Mouse (Mus musculus) stomach, embryonic 16.5 days (tissue): ENCODE data around the gene Rad52. TPM values are rescaled to one million over a fixed set of nuclear protein-coding genes. Genes with fewer than 3 reads are reported as not detected.

Source experiments
- ATAC-seq: fragments of 200-750 bp; cut with Nextera tagmentation; 2 replicates; pipeline ENCODE4 v1.8.0; 2017; ENCODE audit warnings: moderate number of reproducible peaks, moderate TSS enrichment; ENCODE audit not compliant: insufficient read depth, low FRiP score
- H3K27ac ChIP-seq: fragments of 300-500 bp; sonication (generic); 2 replicates; pipeline ENCODE4 v1.5.1; 2014; ENCODE audit warnings: low read length
- H3K27me3 ChIP-seq: fragments of 300-500 bp; sonication (generic); 2 replicates; pipeline ENCODE4 v1.6.1; 2014; ENCODE audit warnings: low read length, control low read depth, mixed read lengths; ENCODE audit not compliant: control insufficient read depth, insufficient read depth
- H3K36me3 ChIP-seq: fragments of 300-500 bp; sonication (generic); 2 replicates; pipeline ENCODE4 v1.6.1; 2014; ENCODE audit warnings: low read length; ENCODE audit not compliant: control insufficient read depth, insufficient read depth
- H3K4me1 ChIP-seq: fragments of 300-500 bp; sonication (generic); 2 replicates; pipeline ENCODE4 v1.6.1; 2014; ENCODE audit warnings: low read length, control low read depth, mixed read lengths; ENCODE audit not compliant: control insufficient read depth, insufficient read depth
- H3K4me2 ChIP-seq: fragments of 300-500 bp; sonication (generic); 2 replicates; pipeline ENCODE4 v1.6.1; 2014; ENCODE audit warnings: low read depth, low read length, mixed read lengths
- H3K4me3 ChIP-seq: fragments of 300-500 bp; sonication (generic); replicated peaks from 2 replicates; pipeline ENCODE4 v1.5.1; 2014; ENCODE audit warnings: mild to moderate bottlenecking, low read length
- H3K9ac ChIP-seq: fragments of 300-500 bp; sonication (generic); 2 replicates; pipeline ENCODE4 v1.6.1; 2014; ENCODE audit warnings: low read length
- H3K9me3 ChIP-seq: fragments of 300-500 bp; sonication (generic); replicated peaks from 2 replicates; pipeline ENCODE4 v1.6.1; 2016; ENCODE audit warnings: low read length, control low read depth; ENCODE audit not compliant: control insufficient read depth
- WGBS: fragments of 180-500 bp; shearing (Covaris S2); extraction: QIAGEN DNeasy Blood & Tissue Kit; methylation state at CpG from one replicate; pipeline ENCODE4 v1.1.7; 2014; 5-methylcytosine and 5-hydroxymethylcytosine counted together
- polyA plus RNA-seq: library from polyadenylated mRNA; unstranded; fragments of >200 nt; fragmentation: Nextera tagmentation; extraction: Ambion mirVana; gene quantifications from 2 replicates; pipeline ENCODE4 v1.2.1, GENCODE M21; 2015

Rad52 gene
- polyA plus RNA-seq, result 19.4 and 21.1 TPM in 2 replicates

DNA sequence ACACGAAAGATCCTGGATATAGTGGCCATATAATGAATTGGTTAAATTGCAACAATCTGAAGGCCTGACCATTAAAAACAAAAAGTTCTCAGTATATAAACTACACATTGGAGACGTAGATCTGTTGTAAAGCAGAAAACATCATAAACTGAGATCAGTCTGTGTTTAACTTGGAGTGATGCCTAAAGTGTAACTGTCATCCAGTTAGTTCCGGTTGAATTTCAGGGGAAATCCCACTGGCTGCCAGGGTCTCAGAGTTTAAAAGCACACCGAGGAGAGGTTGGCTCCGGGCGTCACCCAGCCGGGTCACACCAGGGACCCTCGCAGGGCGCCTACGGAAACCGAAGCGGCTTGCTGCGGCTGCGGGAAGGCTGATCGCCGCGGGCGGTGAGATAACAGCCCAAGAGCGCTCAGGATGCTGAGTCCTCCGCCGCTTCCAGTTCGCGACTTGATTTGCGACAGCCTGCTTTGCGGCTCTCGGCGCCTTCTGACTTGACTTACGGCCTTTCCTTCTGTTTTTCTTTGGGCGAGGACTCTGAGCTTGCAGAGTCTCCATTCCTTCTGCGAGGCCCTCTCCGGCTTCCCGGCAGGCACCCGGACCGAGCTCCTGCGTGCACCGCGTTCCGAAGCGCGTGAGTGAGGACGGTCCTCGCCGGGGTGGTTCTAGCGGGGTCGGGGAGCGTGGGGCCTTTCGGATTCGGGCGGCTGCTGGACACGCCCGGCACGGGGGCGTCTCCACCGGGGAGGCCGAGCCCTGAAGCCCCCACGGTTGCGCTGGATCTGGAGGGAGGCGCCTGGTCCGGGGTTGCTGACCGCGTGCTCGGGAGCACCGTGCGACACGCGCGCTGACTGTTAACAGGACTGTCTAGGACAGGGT is at the start of gene Rad52:
TSS of gene Rad52 (plus strand) at position 495 of the 877 bp plus-strand sequence.
- H3K4me2 ChIP-seq, result peak within 1 kb of the TSS; percentile 84
- ATAC-seq, result peak; percentile 88
- H3K27me3 ChIP-seq, result no peaks in the 10 kb centered on the region
- peak within 1 kb of the TSS; percentile 98 for H3K27ac ChIP-seq
- H3K36me3 ChIP-seq, result no peaks in the 10 kb centered on the region
- H3K4me1 ChIP-seq, result peaks cover 4% of the 10 kb centered on the region; the same call in 1 of the 2 replicates
- H3K9ac ChIP-seq, result peak within 1 kb of the TSS; percentile 94
- H3K4me3 ChIP-seq, result peak within 1 kb of the TSS; percentile 94
- no peaks in the 10 kb centered on the region for H3K9me3 ChIP-seq
- under 1% methylated on average over 67 of the region's 67 CpGs for WGBS

GRCm38 (mm10) chr6:119854156-119854555 is 48.3 kb upstream of the Rad52 start:
- no peak for ATAC-seq
- Histone ChIP-seq H3K4me2 (no peak overlapping the region), H3K9me3 (no peaks in the 10 kb centered on the region), H3K9ac (no peak overlapping the region; the same call in 1 of the 2 replicates), H3K27ac (no peak overlapping the region), H3K4me3 (no peak overlapping the region), H3K4me1 (no peaks in the 10 kb centered on the region), H3K27me3 (no peaks in the 10 kb centered on the region), H3K36me3 (no peaks in the 10 kb centered on the region)
- WGBS, result 29% methylated on average over 2 of the region's 2 CpGs

DNA sequence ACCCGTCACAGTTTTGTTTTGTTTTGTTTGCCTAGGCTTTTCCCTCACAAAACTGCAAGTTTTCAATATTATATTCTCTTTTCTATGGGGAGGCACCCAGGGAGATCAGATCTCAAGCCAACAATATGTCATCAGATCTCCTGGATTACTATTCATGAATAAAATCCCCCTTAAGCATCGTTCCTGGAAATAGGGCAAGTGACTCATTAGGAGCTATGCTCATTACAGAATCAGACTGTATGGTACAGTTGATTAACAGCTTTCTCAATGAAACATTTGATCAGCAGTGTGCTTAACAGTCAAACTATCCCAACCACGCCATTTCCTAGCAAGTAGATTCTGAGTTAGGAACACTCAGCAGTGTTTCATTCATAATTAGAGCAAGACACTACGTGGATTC is 47.0 kb upstream of the Rad52 start:
- H3K36me3 ChIP-seq, result no peaks in the 10 kb centered on the region
- H3K27me3 ChIP-seq, result no peaks in the 10 kb centered on the region
- H3K4me2 ChIP-seq, result no peak overlapping the region
- ATAC-seq, result no peak
- H3K4me1 ChIP-seq, result no peaks in the 10 kb centered on the region
- H3K9ac ChIP-seq, result no peak overlapping the region
- H3K27ac ChIP-seq, result no peak overlapping the region
- H3K4me3 ChIP-seq, result no peak overlapping the region
- WGBS, result 85% methylated on average over 4 of the region's 4 CpGs
- no peaks in the 10 kb centered on the region for H3K9me3 ChIP-seq

DNA sequence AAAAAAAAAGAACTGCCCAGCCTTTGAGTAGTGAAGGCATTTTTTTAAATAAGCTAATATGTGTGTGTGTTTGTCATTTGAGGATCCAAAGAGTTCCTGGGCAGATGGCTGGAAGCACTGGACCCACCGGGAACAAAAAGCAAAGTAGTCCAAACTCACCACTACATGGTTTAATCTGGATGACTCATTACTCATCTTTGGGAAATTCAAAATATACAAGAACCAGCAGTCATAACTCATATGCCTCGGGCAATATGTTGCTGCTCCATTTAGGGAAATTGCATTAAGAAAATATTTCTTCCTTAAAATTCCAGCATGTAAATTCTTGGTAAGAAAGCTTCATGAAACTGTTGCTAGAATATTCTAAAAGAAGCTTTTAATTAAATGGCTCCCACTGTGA is 42.3 kb upstream of the Rad52 start:
- no peak overlapping the region for H3K9ac ChIP-seq
- WGBS, result 81% methylated on average over 2 of the region's 2 CpGs
- H3K36me3 ChIP-seq, result no peaks in the 10 kb centered on the region
- ATAC-seq, result no peak
- H3K27ac ChIP-seq, result no peak overlapping the region
- H3K4me2 ChIP-seq, result no peak overlapping the region
- no peaks in the 10 kb centered on the region for H3K27me3 ChIP-seq
- H3K9me3 ChIP-seq, result no peaks in the 10 kb centered on the region
- no peaks in the 10 kb centered on the region for H3K4me1 ChIP-seq
- H3K4me3 ChIP-seq, result no peak overlapping the region

DNA sequence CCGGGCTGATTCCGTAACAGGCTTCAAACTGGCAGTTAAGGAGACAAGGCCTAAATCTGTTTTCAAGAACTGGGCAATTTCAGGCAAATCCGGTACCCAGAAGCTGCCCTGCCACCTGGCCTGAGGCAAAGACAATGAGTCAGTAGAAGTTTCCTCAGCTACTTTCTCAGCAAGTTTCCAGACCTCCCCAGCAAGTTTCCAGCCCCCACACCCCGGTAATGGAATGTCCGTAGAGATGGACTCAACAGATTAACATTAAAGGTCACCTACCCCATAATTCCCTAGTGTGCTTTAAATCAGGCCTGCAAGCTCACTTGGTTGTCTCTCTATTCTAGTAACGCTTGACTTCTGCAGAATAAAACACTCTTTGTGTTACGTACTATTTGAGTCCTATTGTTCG is 41.0 kb upstream of the Rad52 start:
- H3K27ac ChIP-seq, result no peak overlapping the region
- ATAC-seq, result no peak
- H3K27me3 ChIP-seq, result no peaks in the 10 kb centered on the region
- no peaks in the 10 kb centered on the region for H3K36me3 ChIP-seq
- H3K4me2 ChIP-seq, result no peak overlapping the region
- H3K4me1 ChIP-seq, result no peaks in the 10 kb centered on the region
- WGBS, result 74% methylated on average over 8 of the region's 8 CpGs
- no peaks in the 10 kb centered on the region for H3K9me3 ChIP-seq
- H3K9ac ChIP-seq, result no peak overlapping the region
- H3K4me3 ChIP-seq, result no peak overlapping the region

GRCm38 (mm10) chr6:119864341-119865034 is 38.0 kb upstream of the Rad52 start:
- H3K9me3 ChIP-seq, result no peaks in the 10 kb centered on the region
- H3K9ac ChIP-seq, result no peak overlapping the region
- H3K4me3 ChIP-seq, result no peak overlapping the region
- H3K4me2 ChIP-seq, result no peak overlapping the region
- no peaks in the 10 kb centered on the region for H3K27me3 ChIP-seq
- no peak for ATAC-seq
- H3K36me3 ChIP-seq, result no peaks in the 10 kb centered on the region
- WGBS, result 85% methylated on average over 11 of the region's 11 CpGs
- H3K27ac ChIP-seq, result no peak overlapping the region
- H3K4me1 ChIP-seq, result no peaks in the 10 kb centered on the region

GRCm38 (mm10) chr6:119883151-119883550 is 19.3 kb upstream of the Rad52 start:
- 60% methylated on average over 7 of the region's 7 CpGs for WGBS
- ATAC-seq, result no peak
- peak overlapping the region; percentile 1; the same call in 1 of the 2 replicates for H3K4me2 ChIP-seq
- H3K4me1 ChIP-seq, result no peaks in the 10 kb centered on the region
- no peaks in the 10 kb centered on the region for H3K9me3 ChIP-seq
- H3K9ac ChIP-seq, result no peak overlapping the region
- H3K36me3 ChIP-seq, result no peaks in the 10 kb centered on the region
- H3K27ac ChIP-seq, result no peak overlapping the region
- H3K27me3 ChIP-seq, result no peaks in the 10 kb centered on the region
- H3K4me3 ChIP-seq, result no peak overlapping the region

DNA sequence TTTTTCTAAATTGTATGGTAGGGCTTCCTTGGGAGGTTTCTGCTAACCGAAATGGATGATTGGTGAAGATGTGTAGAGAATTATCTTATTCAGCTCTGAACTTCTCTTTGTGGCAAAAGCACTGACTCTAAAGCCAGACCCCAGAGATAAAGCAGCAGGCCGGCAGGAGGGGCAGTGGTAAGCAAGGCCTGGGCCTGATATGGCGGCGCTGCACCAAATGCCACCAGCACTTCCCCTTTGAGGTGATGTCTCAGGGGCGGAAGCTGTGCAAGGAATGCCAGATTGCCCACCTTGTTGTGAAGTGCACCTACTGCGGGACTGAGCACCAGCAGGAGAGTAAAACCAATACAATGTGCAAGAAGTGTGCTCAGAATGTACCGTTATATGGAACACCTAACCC is 9.8 kb upstream of the Rad52 start:
- no peak for ATAC-seq
- Histone ChIP-seq H3K4me2 (no peak overlapping the region), H3K4me3 (no peak overlapping the region), H3K36me3 (no peaks in the 10 kb centered on the region), H3K27me3 (no peaks in the 10 kb centered on the region), H3K4me1 (no peaks in the 10 kb centered on the region), H3K27ac (no peak overlapping the region), H3K9ac (no peak overlapping the region), H3K9me3 (no peaks in the 10 kb centered on the region)
- WGBS, result 80% methylated on average over 7 of the region's 7 CpGs
